Mouse (Mus musculus) neural tube, embryonic 12.5 days (tissue): ENCODE measurements around the gene Gtf2ird2. TPM values are rescaled to one million over a fixed set of nuclear protein-coding genes. Genes with fewer than 3 reads are reported as not detected.

ENCODE experiments used
- polyA plus RNA-seq: library from polyadenylated mRNA; unstranded; fragments of >200 nt; fragmentation: Nextera tagmentation; extraction: Ambion mirVana; gene quantifications from 2 replicates; pipeline ENCODE4 v1.2.1, GENCODE M21; 2016

Gene Gtf2ird2
- polyA plus RNA-seq, 1 experiment from 2014 or later: 12.4 TPM

Other genes with a start within 250 kb of the Gtf2ird2 start
- 18.1 and 20.4 TPM in 2 replicates for gene Castor2, start 84.3 kb upstream of the Gtf2ird2 start, polyA plus RNA-seq
- gene Rcc1l, start 7.2 kb upstream of the Gtf2ird2 start, polyA plus RNA-seq: 22.3 and 22.9 TPM in 2 replicates
- 3.0 and 3.5 TPM in 2 replicates for gene Ncf1, start 45.6 kb downstream of the Gtf2ird2 start, polyA plus RNA-seq
- 214 and 229 TPM in 2 replicates for gene Gtf2i, start 130.7 kb downstream of the Gtf2ird2 start, polyA plus RNA-seq